Comparison of ENCODE assay signal across 7 mouse cellular contexts in the genomic region with DNA sequence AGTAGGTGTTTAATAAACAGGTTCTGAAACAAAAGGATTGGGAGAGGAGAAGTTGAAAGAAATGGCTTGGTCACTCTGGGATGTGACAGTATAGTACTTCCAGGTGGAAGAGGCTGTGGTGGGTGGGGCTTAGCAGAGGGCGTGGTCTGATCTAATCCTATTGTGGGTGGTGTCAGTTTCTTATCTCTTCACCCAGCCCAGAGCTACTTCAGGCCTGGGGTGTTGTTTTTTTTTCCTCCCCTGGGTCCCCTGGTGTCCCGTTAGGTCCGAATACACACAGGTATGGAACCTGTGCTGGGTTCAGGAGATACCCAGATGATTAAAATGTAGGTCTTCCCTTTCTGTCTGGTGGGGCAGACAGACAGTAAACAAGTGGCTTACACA. TPM values are rescaled to one million over a fixed set of nuclear protein-coding genes. Genes with fewer than 3 reads are reported as not detected.
A peak's percentile ranks its signal among the peaks of the same experiment; 100 is the strongest.
DNase-seq lines count a peak whose midpoint lies in the region; ATAC-seq and TF ChIP-seq lines count a peak whose summit lies in the region.

No protein-coding gene starts in this region.

- peak; percentile 57 for DNase-seq in ES-CJ7 (ENCODE audit: low read depth, low spot score)
- peak; percentile 75 for DNase-seq in c-Kit-positive CD71-positive TER-119-negative erythroid progenitor cells, embryonic 14.5 days (ENCODE audit: low read depth)
- peak; percentile 72 for DNase-seq in heart, adult 2 months
- peak; percentile 53 to 60 for DNase-seq in kidney, adult 8-10 months
- DNase-seq in lung, postnatal 0 days (ENCODE audit: low spot score), result peak; percentile 72
- DNase-seq in spleen, postnatal 10 days (ENCODE audit: low spot score in 2 of 2), result peak; percentile 82 to 87
- DNase-seq in layer of hippocampus, adult 9-11 months, result no peak

- 0 out of 2 replicates have a peak, but pooled peaks cover 2% of the 10 kb centered on the region for H3K79me2 ChIP-seq in heart, adult 2 months (replicated peaks; ENCODE audit: control insufficient read depth, insufficient read depth, low read length)

- 24% methylated on average over 3 of the region's 3 CpGs for WGBS in heart, adult 2 months
- 17% methylated on average over 3 of the region's 3 CpGs for WGBS in lung, postnatal 0 days

- no peaks in the 10 kb centered on the region for H3K27me3 ChIP-seq in heart, adult 2 months (ENCODE audit: control insufficient read depth, insufficient read depth, low read length)
- H3K27me3 ChIP-seq in lung, postnatal 0 days (replicated peaks; ENCODE audit: insufficient read depth, low read length), result no peaks in the 10 kb centered on the region

- peak; percentile 32 for ATAC-seq in lung, postnatal 0 days

- H3K4me3 ChIP-seq in heart, adult 2 months, result no peak overlapping the region
- H3K4me3 ChIP-seq in lung, postnatal 0 days (ENCODE audit: low read depth, low read length), result no peak overlapping the region

- H3K36me3 ChIP-seq in heart, adult 2 months (ENCODE audit: control insufficient read depth, insufficient read depth, low read length), result peaks cover 11% of the 10 kb centered on the region; the same call in 1 of the 2 replicates
- H3K36me3 ChIP-seq in lung, postnatal 0 days (ENCODE audit: insufficient read depth, low read length), result no peaks in the 10 kb centered on the region

- TF ChIP-seq CTCF in heart, adult 2 months (IDR thresholded peaks at IDR 0.05), result no peak
- no peak for TF ChIP-seq CTCF in lung, postnatal 0 days (IDR thresholded peaks at IDR 0.05)

- peak; percentile 66; the same call in 1 of the 2 replicates for TF ChIP-seq POLR2A in heart, adult 2 months (IDR thresholded peaks at IDR 0.05; ENCODE audit: insufficient read depth, low read depth, low read length)

- peak overlapping the region; percentile 98 for H3K4me2 ChIP-seq in lung, postnatal 0 days (replicated peaks; ENCODE audit: low read depth, low read length)

- H3K9me3 ChIP-seq in lung, postnatal 0 days (ENCODE audit: low read length), result no peaks in the 10 kb centered on the region

- H3K9ac ChIP-seq in heart, adult 2 months (ENCODE audit: low read depth, low read length), result no peak overlapping the region
- no peak overlapping the region for H3K9ac ChIP-seq in lung, postnatal 0 days (replicated peaks; ENCODE audit: low read depth)

- H3K4me1 ChIP-seq in heart, adult 2 months (ENCODE audit: control insufficient read depth, insufficient read depth, low read length), result peaks cover 13% of the 10 kb centered on the region
- H3K4me1 ChIP-seq in lung, postnatal 0 days (ENCODE audit: insufficient read depth, low read depth, low read length), result peaks cover 26% of the 10 kb centered on the region

- no peak for TF ChIP-seq EP300 in heart, adult 2 months (IDR thresholded peaks at IDR 0.05; ENCODE audit: insufficient read depth, low read depth, low read length)
- no peak; the same call in 1 of the 2 replicates for TF ChIP-seq EP300 in lung, postnatal 0 days (IDR thresholded peaks at IDR 0.05)

- intact Hi-C loops in heart, adult 2 months (cut with DNase I), result no loop called here

- H3K27ac ChIP-seq in heart, adult 2 months, result peak overlapping the region; percentile 89
- peak overlapping the region; percentile 88 for H3K27ac ChIP-seq in lung, postnatal 0 days (ENCODE audit: low read length)

RNA-seq across cellular contexts. Expression of a gene that starts 2.1 kb away (rescaled TPM):
- total RNA-seq in heart, adult 2 months (2021), result 10 to 100 TPM; 37.3 to 39.0 TPM
- 26.1 and 26.6 TPM in 2 replicates for polyA plus RNA-seq in heart, adult 2 months (2012; rRNA removed)
- 40.2 and 49.8 TPM in 2 replicates for polyA plus RNA-seq in lung, postnatal 0 days (2015; fragmentation: Nextera tagmentation; extraction: Ambion mirVana)
